Mouse (Mus musculus) erythroblast, embryonic 14.5 days (primary cell): ENCODE results near the gene Gins1.

ENCODE experiments used
- GATA1 ChIP-seq: IDR thresholded peaks from 2 replicates; pipeline ENCODE4 v1.6.1; 2012; ENCODE audit warnings: low read length, inconsistent platforms, mixed read lengths
- TAL1 ChIP-seq: IDR thresholded peaks from 3 replicates; pipeline ENCODE4 v1.6.1; 2012; ENCODE audit warnings: low read length, inconsistent platforms, mixed read lengths

DNA sequence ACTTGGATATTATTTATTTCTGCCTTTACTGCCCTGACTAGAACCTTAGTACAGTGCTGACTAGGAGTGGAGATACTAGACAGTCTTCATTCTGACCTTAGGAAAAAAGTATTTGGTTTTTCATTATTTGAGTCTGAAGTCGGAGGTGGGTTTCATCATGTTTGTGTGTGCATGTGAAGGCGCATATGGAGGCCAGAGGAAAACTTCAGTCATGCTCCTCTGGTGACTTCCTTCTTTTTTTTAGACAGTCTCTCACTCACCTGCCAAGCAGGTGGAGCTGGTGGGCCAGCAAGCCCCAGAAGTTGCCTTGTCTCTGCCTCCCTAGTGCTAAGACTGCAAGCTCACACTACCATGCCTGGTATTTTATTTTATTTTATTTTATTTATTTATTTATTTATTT is 38.2 kb upstream of the Gins1 start:
- TF ChIP-seq GATA1 (no peak), TAL1 (no peak)
